Mouse (Mus musculus) kidney, adult 2 months (tissue): ENCODE results near the gene Avil.

Source experiments
- CTCF ChIP-seq: fragments of 200-500 bp; conservative IDR thresholded peaks from 2 replicates; pipeline ENCODE4 v1.5.1; 2011; ENCODE audit warnings: low read depth, mild to moderate bottlenecking, control low read depth, low read length, moderate library complexity, mixed read lengths; ENCODE audit not compliant: insufficient read depth, insufficient read length
- POLR2A ChIP-seq: fragments of 200-500 bp; IDR thresholded peaks from one replicate; pipeline ENCODE4 v1.6.1; 2011; ENCODE audit warnings: low read depth, low read length, control low read depth

GRCm38 (mm10) chr10:127065981-127066380, 65.5 kb downstream of the Avil start:
- no peak for TF ChIP-seq CTCF
- TF ChIP-seq POLR2A, result no peak
